Mouse (Mus musculus): ENCODE results near the gene Adora2a.

- TF ChIP-seq MYOG (IDR thresholded peaks at IDR 0.05; ENCODE audit: control insufficient read depth in 1 of 3, insufficient read depth in 1 of 3, insufficient read length in 2 of 3, low read depth in 2 of 3) (no peak), MYOD1 (IDR thresholded peaks at IDR 0.05; ENCODE audit: control insufficient read depth in 1 of 3, insufficient read length in 2 of 3, low read depth in 2 of 3) (peak in 1 of 3 experiments; percentile 35), POLR2A (IDR thresholded peaks at IDR 0.05; ENCODE audit: insufficient read length, low read depth) (no peak), POLR2AphosphoS2 (IDR thresholded peaks at IDR 0.05; ENCODE audit: insufficient read length, low read depth) (no peak)
These were observed 13.2 kb upstream of the Adora2a start for GRCm38 (mm10) chr10:75303324-75304048.

All from myocyte (in vitro differentiated cells).